Mouse (Mus musculus) ES-Bruce4 (cell line): Measurements from ENCODE around the gene Cited2. TPM values are rescaled to one million over a fixed set of nuclear protein-coding genes. Genes with fewer than 3 reads are reported as not detected.
A peak's percentile ranks its signal among the peaks of the same experiment; 100 is the strongest.

ENCODE experiments used
- H3K27ac ChIP-seq: 2 replicates; pipeline ENCODE4 v1.5.1; 2012; ENCODE audit warnings: low read length, inconsistent platforms; ENCODE audit not compliant: insufficient read depth
- H3K27me3 ChIP-seq: 2 replicates; pipeline ENCODE4 v1.6.1; 2012; ENCODE audit warnings: mild to moderate bottlenecking, low read length, inconsistent platforms; ENCODE audit not compliant: control insufficient read depth, poor library complexity, insufficient read depth, severe bottlenecking
- H3K36me3 ChIP-seq: 2 replicates; pipeline ENCODE4 v1.6.1; 2012; ENCODE audit warnings: inconsistent platforms, mild to moderate bottlenecking, low read length, moderate library complexity; ENCODE audit not compliant: control insufficient read depth, poor library complexity, insufficient read depth, severe bottlenecking
- H3K4me1 ChIP-seq: one replicate; pipeline ENCODE4 v1.8.1; 2011; ENCODE audit warnings: low read length; ENCODE audit not compliant: control insufficient read depth, insufficient read depth
- H3K4me3 ChIP-seq: 2 replicates; pipeline ENCODE4 v1.5.1; 2011; ENCODE audit warnings: low read depth, mild to moderate bottlenecking, low read length
- H3K9ac ChIP-seq: 2 replicates; pipeline ENCODE4 v1.6.1; 2012; ENCODE audit warnings: low read depth, mild to moderate bottlenecking, inconsistent platforms; ENCODE audit not compliant: poor library complexity, severe bottlenecking
- H3K9me3 ChIP-seq: replicated peaks from 2 replicates; pipeline ENCODE4 v1.6.1; 2012; ENCODE audit warnings: mild to moderate bottlenecking, low read length, inconsistent platforms; ENCODE audit not compliant: control insufficient read depth, poor library complexity, insufficient read depth, severe bottlenecking
- CTCF ChIP-seq: IDR thresholded peaks from one replicate; pipeline ENCODE4 v1.8.1; 2011; ENCODE audit warnings: low read depth, low read length
- EP300 ChIP-seq: IDR thresholded peaks from 2 replicates; pipeline ENCODE4 v1.6.1; 2011; ENCODE audit warnings: low read depth, low read length; ENCODE audit not compliant: insufficient read depth
- POLR2A ChIP-seq: IDR thresholded peaks from one replicate; pipeline ENCODE4 v1.8.1; 2011; ENCODE audit warnings: low read length; ENCODE audit not compliant: insufficient read depth
- polyA plus RNA-seq: library from polyadenylated mRNA; stranded (reverse); fragments of >200 nt; gene quantifications from 2 replicates; pipeline ENCODE4 v1.2.4, GENCODE M21; 2011; ENCODE audit warnings: low read depth; ENCODE audit not compliant: missing spikeins, insufficient read depth, insufficient read length

Gene Cited2
- polyA plus RNA-seq, 1 experiment: 158 TPM

DNA sequence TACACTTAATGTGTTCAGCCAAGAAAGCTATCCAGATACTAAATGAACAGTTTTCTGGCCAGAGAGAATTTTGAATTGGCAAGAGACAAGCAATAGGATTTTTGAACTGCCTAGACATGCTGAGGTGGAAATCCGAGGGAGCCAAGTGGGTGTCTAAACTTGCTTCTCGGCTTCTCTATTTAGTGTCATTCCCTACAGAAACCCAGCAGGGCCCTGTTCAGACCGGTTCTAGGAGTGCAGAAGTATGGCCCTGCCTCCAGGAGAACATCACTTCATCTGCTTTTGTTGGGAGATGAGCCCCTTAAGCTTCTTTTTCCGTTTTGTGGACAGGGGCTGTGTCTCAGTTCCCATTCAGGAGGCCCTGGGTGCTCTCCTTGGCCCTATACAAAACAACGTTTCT lies 29.5 kb downstream of the Cited2 start:
- Histone ChIP-seq H3K4me1 (no peaks in the 10 kb centered on the region), H3K27ac (no peak overlapping the region), H3K36me3 (no peaks in the 10 kb centered on the region), H3K9ac (no peak overlapping the region), H3K4me3 (no peak overlapping the region), H3K27me3 (no peaks in the 10 kb centered on the region), H3K9me3 (0 out of 2 replicates have a peak, but pooled peaks cover 2% of the 10 kb centered on the region)
- no peak for TF ChIP-seq EP300
- TF ChIP-seq CTCF: no peak
- TF ChIP-seq POLR2A: no peak

DNA sequence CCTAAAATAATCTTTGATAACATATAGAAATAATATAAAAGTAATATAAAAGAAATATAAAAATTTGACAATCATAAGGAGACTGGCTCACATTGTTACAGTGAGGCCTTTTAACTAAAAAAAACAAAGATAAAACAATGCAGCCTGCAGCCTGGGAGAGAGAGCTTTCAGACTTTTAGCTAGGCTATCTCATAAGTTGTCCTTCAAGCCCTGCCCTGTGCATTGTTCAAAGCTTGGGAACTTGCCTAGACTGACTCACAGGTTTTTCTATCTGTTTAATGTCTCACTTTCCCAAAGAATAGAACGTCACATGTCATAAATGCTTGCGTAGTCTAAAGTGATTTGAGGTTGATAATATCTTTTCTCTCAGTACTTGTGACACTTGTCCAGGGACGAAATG lies 36.8 kb downstream of the Cited2 start:
- H3K4me3 ChIP-seq: no peak overlapping the region
- no peak for TF ChIP-seq POLR2A
- no peak for TF ChIP-seq CTCF
- TF ChIP-seq EP300: no peak
- no peaks in the 10 kb centered on the region for H3K4me1 ChIP-seq
- H3K27me3 ChIP-seq: no peaks in the 10 kb centered on the region
- no peak overlapping the region for H3K27ac ChIP-seq
- no peak overlapping the region for H3K9ac ChIP-seq
- H3K36me3 ChIP-seq: no peaks in the 10 kb centered on the region
- 0 out of 2 replicates have a peak, but pooled peaks cover 2% of the 10 kb centered on the region for H3K9me3 ChIP-seq

DNA sequence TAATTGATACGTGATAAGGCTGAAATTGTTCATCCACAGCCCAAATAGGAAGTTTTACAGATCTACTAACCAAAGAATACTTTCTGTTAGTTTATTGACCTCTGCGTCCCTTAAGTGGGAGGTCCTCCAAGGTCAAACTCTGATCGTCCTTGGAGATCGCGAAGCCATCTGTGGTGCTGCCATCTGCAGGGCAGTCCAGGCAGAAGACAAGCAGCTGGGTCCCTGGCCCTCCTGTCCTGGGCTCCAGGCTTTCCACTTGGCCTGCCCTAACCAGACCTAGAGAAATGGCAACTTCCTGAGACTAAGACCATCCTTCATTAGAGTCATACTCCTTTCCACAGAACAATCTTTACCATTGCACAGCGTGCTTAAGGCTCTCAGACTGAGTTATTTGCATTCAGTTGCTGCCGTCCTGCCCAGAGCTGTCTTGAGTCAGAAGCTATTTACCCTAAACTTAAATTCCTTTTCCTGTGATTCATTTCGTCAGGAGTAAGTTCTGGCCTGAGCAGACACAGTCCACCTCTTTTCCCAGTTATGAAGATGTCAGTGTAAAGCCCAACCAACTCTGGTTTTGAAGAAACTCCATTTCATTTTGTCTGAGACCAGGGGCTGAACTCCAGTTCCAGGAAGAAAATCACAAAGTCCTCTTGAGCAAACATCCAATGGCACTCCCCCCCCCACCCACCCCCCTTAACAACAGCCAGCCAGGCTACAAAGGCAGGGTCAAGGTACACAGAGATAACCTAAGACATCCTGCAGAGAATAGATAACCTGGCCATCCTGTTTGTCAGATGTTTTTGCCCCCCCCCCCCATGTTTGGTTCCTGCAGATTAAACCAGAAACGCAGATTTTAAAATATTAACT lies 38.0 kb downstream of the Cited2 start:
- Histone ChIP-seq H3K36me3 (no peaks in the 10 kb centered on the region), H3K9me3 (no peaks in the 10 kb centered on the region), H3K27me3 (no peaks in the 10 kb centered on the region), H3K4me1 (no peaks in the 10 kb centered on the region), H3K4me3 (no peak overlapping the region), H3K9ac (no peak overlapping the region), H3K27ac (no peak overlapping the region)
- TF ChIP-seq CTCF (peak; percentile 58), EP300 (no peak)

DNA sequence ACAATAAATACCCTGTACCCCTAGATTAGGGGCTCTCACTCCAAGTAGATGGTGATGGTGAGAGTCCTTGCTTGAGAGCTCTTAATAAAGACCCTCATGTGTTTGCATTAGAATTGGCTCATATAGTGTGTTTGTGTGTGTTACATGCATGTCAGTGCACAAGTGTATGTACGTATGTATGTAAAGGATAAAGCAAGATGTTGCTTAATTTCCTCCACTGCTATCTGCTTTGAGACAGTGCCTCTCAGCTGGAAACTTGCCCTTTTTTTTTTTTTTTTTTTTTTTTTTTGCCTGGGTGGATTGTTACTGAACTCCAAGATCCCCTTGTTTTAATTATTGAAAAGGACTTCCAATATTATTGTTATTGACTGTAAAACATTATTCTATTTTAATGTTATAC lies 38.6 kb downstream of the Cited2 start:
- Histone ChIP-seq H3K27ac (no peak overlapping the region), H3K36me3 (no peaks in the 10 kb centered on the region), H3K9ac (no peak overlapping the region), H3K4me3 (no peak overlapping the region), H3K27me3 (no peaks in the 10 kb centered on the region), H3K9me3 (no peaks in the 10 kb centered on the region), H3K4me1 (no peaks in the 10 kb centered on the region)
- TF ChIP-seq POLR2A: no peak
- no peak for TF ChIP-seq EP300
- no peak for TF ChIP-seq CTCF

DNA sequence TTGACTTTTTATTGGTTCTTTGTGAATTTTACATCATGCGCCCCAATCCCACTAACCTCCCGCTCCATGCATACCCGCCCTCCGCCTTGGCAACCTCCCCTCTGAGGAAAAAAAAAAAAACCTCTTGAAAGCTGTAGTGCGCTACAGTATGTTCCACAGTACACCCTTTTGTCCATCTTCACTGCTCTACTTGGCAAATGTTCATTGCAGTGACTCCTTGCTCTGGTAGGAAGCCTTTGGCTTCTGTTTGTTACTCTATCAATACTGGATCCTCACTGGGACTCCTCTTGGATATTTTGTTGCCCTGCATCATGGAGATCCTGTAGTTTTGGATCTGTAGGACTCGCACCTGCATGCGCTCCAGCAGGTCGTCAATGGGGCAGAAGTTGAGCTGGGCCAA lies 39.9 kb downstream of the Cited2 start:
- no peaks in the 10 kb centered on the region for H3K4me1 ChIP-seq
- H3K4me3 ChIP-seq: no peak overlapping the region
- no peak overlapping the region for H3K27ac ChIP-seq
- H3K27me3 ChIP-seq: no peaks in the 10 kb centered on the region
- no peaks in the 10 kb centered on the region for H3K9me3 ChIP-seq
- no peak overlapping the region for H3K9ac ChIP-seq
- TF ChIP-seq EP300 (no peak), POLR2A (no peak), CTCF (no peak)
- no peaks in the 10 kb centered on the region for H3K36me3 ChIP-seq

DNA sequence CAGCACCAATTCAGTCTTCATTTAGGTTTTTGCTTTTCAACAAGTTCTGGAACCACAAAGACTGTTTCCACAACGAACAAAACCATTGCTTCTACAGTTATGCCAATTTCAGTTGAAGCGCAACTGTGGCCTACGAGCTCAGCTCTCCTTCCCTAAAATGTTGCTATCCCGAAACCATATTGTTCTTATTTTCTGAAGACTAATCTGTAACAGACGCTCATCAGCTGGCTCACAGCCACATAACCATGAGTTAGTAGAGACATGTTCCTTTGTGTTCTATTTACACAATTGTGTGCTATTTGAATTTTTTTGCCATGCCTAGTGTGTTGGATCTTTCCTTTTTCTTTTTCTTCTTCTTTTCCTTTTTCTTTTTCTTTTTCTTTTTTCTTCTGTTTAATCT lies 46.8 kb downstream of the Cited2 start:
- Histone ChIP-seq H3K27me3 (no peaks in the 10 kb centered on the region), H3K27ac (no peak overlapping the region)
- TF ChIP-seq POLR2A: no peak
- TF ChIP-seq CTCF: no peak
- no peak for TF ChIP-seq EP300

More for the DNA sequence above, 46.8 kb downstream of the Cited2 start:
- no peaks in the 10 kb centered on the region for H3K36me3 ChIP-seq
- no peak overlapping the region for H3K9ac ChIP-seq
- no peaks in the 10 kb centered on the region for H3K9me3 ChIP-seq
- H3K4me1 ChIP-seq: no peaks in the 10 kb centered on the region
- H3K4me3 ChIP-seq: no peak overlapping the region
